Mouse (Mus musculus) hindbrain, postnatal 0 days (tissue): ENCODE results near the gene Tm7sf2. TPM values are rescaled to one million over a fixed set of nuclear protein-coding genes. Genes with fewer than 3 reads are reported as not detected.
A peak's percentile ranks its signal among the peaks of the same experiment; 100 is the strongest.

Source experiments
- ATAC-seq: fragments of 200-750 bp; cut with Nextera tagmentation; 2 replicates; pipeline ENCODE4 v1.8.0; 2017; ENCODE audit warnings: mild to moderate bottlenecking, moderate TSS enrichment, moderate library complexity
- DNase-seq: peaks from one replicate; pipeline ENCODE4 v3.0.0-alpha.2; 2015; ENCODE audit warnings: low spot score
- H3K27ac ChIP-seq: fragments of 300-500 bp; sonication (generic); 2 replicates; pipeline ENCODE4 v1.5.1; 2014; ENCODE audit warnings: mild to moderate bottlenecking
- H3K27me3 ChIP-seq: fragments of 300-500 bp; sonication (generic); 2 replicates; pipeline ENCODE4 v1.6.1; 2014; ENCODE audit warnings: low read length, mixed read lengths; ENCODE audit not compliant: insufficient read depth
- H3K36me3 ChIP-seq: fragments of 300-500 bp; sonication (generic); 2 replicates; pipeline ENCODE4 v1.6.1; 2014; ENCODE audit warnings: low read length, mixed read lengths; ENCODE audit not compliant: insufficient read depth
- H3K4me1 ChIP-seq: fragments of 300-500 bp; sonication (generic); 2 replicates; pipeline ENCODE4 v1.6.1; 2014; ENCODE audit warnings: antibody characterized with exemption, low read length, mixed read lengths; ENCODE audit not compliant: insufficient read depth
- H3K4me2 ChIP-seq: fragments of 300-500 bp; sonication (generic); 2 replicates; pipeline ENCODE4 v1.6.1; 2014; ENCODE audit warnings: low read depth, mild to moderate bottlenecking, low read length, moderate library complexity, mixed read lengths
- H3K4me3 ChIP-seq: fragments of 300-500 bp; sonication (generic); 2 replicates; pipeline ENCODE4 v1.5.1; 2014; ENCODE audit warnings: low read length
- H3K9ac ChIP-seq: fragments of 300-500 bp; sonication (generic); replicated peaks from 2 replicates; pipeline ENCODE4 v1.6.1; 2014; ENCODE audit warnings: mild to moderate bottlenecking, low read length, moderate library complexity, mixed read lengths
- H3K9me3 ChIP-seq: fragments of 300-500 bp; sonication (generic); 2 replicates; pipeline ENCODE4 v1.6.1; 2016; ENCODE audit warnings: low read length, mixed read lengths
- CTCF ChIP-seq: IDR thresholded peaks from 2 replicates; pipeline ENCODE4 v1.5.1; 2016; ENCODE audit warnings: antibody characterized with exemption, control low read depth, low read depth
- WGBS: fragments of 180-500 bp; shearing (Covaris S2); extraction: QIAGEN DNeasy Blood & Tissue Kit; methylation state at CpG from one replicate; pipeline ENCODE4 v1.1.7; 2014; 5-methylcytosine and 5-hydroxymethylcytosine counted together
- polyA plus RNA-seq: library from polyadenylated mRNA; unstranded; fragments of >200 nt; fragmentation: Nextera tagmentation; extraction: Ambion mirVana; gene quantifications from 2 replicates; pipeline ENCODE4 v1.2.1, GENCODE M21; 2015
- total RNA-seq: library from RNA; depleted of rRNA; stranded (reverse); fragments of >200 nt; gene quantifications from 2 replicates; pipeline ENCODE4 v1.2.3, GENCODE M21; 2014

The Tm7sf2 gene
- total and polyA plus RNA-seq, 2 experiments from 2014 or later, result 57.7 to 123 TPM

- Histone ChIP-seq H3K9me3 (no peaks in the 10 kb centered on the region), H3K27ac (no peak overlapping the region), H3K27me3 (no peaks in the 10 kb centered on the region), H3K36me3 (peaks cover 41% of the 10 kb centered on the region), H3K4me2 (peak overlapping the region; percentile 86), H3K4me3 (peak overlapping the region; percentile 88), H3K4me1 (peaks cover 11% of the 10 kb centered on the region), H3K9ac (peak overlapping the region; percentile 86; the same call in 1 of the 2 replicates)
- no peak for TF ChIP-seq CTCF
- 60% methylated on average over 4 of the region's 4 CpGs for WGBS
- ATAC-seq (no peak), DNase-seq (no peak)
Observed at GRCm38 (mm10) chr19:6056696-6057095, 11.5 kb downstream of the Tm7sf2 start.

GRCm38 (mm10) chr19:6054296-6054695 is 13.9 kb downstream of the Tm7sf2 start:
- Histone ChIP-seq H3K4me1 (peaks cover 11% of the 10 kb centered on the region), H3K4me2 (no peak overlapping the region), H3K4me3 (no peak overlapping the region), H3K36me3 (peaks cover 61% of the 10 kb centered on the region), H3K9ac (no peak overlapping the region), H3K9me3 (no peaks in the 10 kb centered on the region), H3K27me3 (no peaks in the 10 kb centered on the region), H3K27ac (no peak overlapping the region)
- TF ChIP-seq CTCF, result no peak
- 87% methylated on average over 5 of the region's 5 CpGs for WGBS
- DNase-seq, result no peak
- ATAC-seq, result no peak

- ATAC-seq, result no peak
Observed at GRCm38 (mm10) chr19:6052516-6052915, 15.7 kb downstream of the Tm7sf2 start.

GRCm38 (mm10) chr19:6048681-6049410 is 19.3 kb downstream of the Tm7sf2 start:
- Histone ChIP-seq H3K9ac (no peak overlapping the region), H3K27me3 (no peaks in the 10 kb centered on the region), H3K4me1 (peaks cover 13% of the 10 kb centered on the region), H3K36me3 (peaks cover 53% of the 10 kb centered on the region), H3K9me3 (no peaks in the 10 kb centered on the region), H3K27ac (no peak overlapping the region), H3K4me3 (no peak overlapping the region), H3K4me2 (no peak overlapping the region)
- no peak for ATAC-seq
- DNase-seq, result no peak
- no peak for TF ChIP-seq CTCF
- 89% methylated on average over 11 of the region's 11 CpGs for WGBS

More at GRCm38 (mm10) chr19:6052516-6052915, 15.7 kb downstream of the Tm7sf2 start:
- H3K27me3 ChIP-seq, result no peaks in the 10 kb centered on the region
- H3K4me2 ChIP-seq, result no peak overlapping the region
- peaks cover 70% of the 10 kb centered on the region for H3K36me3 ChIP-seq
- TF ChIP-seq CTCF, result no peak
- peaks cover 12% of the 10 kb centered on the region for H3K4me1 ChIP-seq
- no peak overlapping the region for H3K4me3 ChIP-seq
- H3K9me3 ChIP-seq, result no peaks in the 10 kb centered on the region
- H3K9ac ChIP-seq, result no peak overlapping the region
- H3K27ac ChIP-seq, result no peak overlapping the region
- DNase-seq, result no peak
- WGBS, result 81% methylated on average over 7 of the region's 7 CpGs

GRCm38 (mm10) chr19:6047899-6048166 is 20.3 kb downstream of the Tm7sf2 start:
- H3K27ac ChIP-seq, result peak overlapping the region; percentile 99
- WGBS, result 91% methylated on average over 8 of the region's 8 CpGs

GRCm38 (mm10) chr19:6047154-6047898 is 20.8 kb downstream of the Tm7sf2 start:
- DNase-seq, result no peak
- H3K4me2 ChIP-seq, result peak overlapping the region; percentile 97

More at GRCm38 (mm10) chr19:6047899-6048166, 20.3 kb downstream of the Tm7sf2 start:
- no peak for ATAC-seq
- Histone ChIP-seq H3K9ac (peak overlapping the region; percentile 74), H3K4me2 (peak overlapping the region; percentile 97), H3K9me3 (no peaks in the 10 kb centered on the region), H3K4me1 (peaks cover 13% of the 10 kb centered on the region), H3K36me3 (peaks cover 43% of the 10 kb centered on the region), H3K4me3 (peak overlapping the region; percentile 87), H3K27me3 (no peaks in the 10 kb centered on the region)
- TF ChIP-seq CTCF, result no peak
- DNase-seq, result no peak

More at GRCm38 (mm10) chr19:6047154-6047898, 20.8 kb downstream of the Tm7sf2 start:
- no peaks in the 10 kb centered on the region for H3K27me3 ChIP-seq
- peak overlapping the region; percentile 99 for H3K27ac ChIP-seq
- TF ChIP-seq CTCF, result peak; percentile 26; the same call in 1 of the 2 replicates
- 2% methylated on average over 43 of the region's 44 CpGs for WGBS
- peaks cover 13% of the 10 kb centered on the region for H3K4me1 ChIP-seq
- peaks cover 39% of the 10 kb centered on the region for H3K36me3 ChIP-seq
- ATAC-seq, result peak; percentile 15; the same call in 1 of the 2 replicates
- H3K4me3 ChIP-seq, result peak overlapping the region; percentile 87
- H3K9me3 ChIP-seq, result no peaks in the 10 kb centered on the region
- peak overlapping the region; percentile 74 for H3K9ac ChIP-seq
